Mouse (Mus musculus) brain, embryonic 14.5 days (tissue): Measurements from ENCODE around the gene Zbtb16.

Experiments
- CTCF ChIP-seq: fragments of 200-500 bp; IDR thresholded peaks from 2 replicates; pipeline ENCODE4 v1.5.1; 2012; ENCODE audit warnings: inconsistent platforms, mild to moderate bottlenecking, moderate library complexity, borderline replicate concordance; ENCODE audit not compliant: insufficient read depth, insufficient read length; ENCODE audit errors: extremely low read depth
- POLR2A ChIP-seq: fragments of 200-500 bp; IDR thresholded peaks from 2 replicates; pipeline ENCODE4 v1.6.1; 2012; ENCODE audit warnings: mild to moderate bottlenecking, inconsistent platforms, borderline replicate concordance; ENCODE audit not compliant: poor library complexity, insufficient read depth, insufficient read length, severe bottlenecking; ENCODE audit errors: extremely low read depth

DNA sequence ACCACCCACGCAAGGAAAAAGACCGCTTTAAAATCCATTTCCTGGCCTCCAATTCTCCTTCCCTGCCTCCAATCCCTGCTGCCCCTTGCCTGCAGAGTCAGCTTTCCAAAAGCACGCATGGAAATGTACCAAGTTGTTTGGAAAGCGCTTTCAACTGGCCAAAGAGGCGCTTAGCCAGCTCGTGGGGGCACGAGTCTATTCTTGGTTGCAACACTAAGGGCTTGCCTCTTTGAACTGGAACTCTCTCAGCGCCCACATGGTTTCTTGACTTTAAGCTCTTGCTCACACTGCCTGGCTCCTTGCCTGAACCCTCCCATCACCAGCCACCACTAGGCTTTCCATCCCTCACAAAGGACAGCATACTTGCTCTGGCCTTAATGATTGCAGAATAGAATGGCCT lies 217.9 kb downstream of the Zbtb16 start:
- TF ChIP-seq CTCF = no peak
- TF ChIP-seq POLR2A = no peak
